In genomic region chr7:28943451-28944180, GRCm38 (mm10) we compare ENCODE assay signal across 8 mouse cellular contexts. TPM values are rescaled to one million over a fixed set of nuclear protein-coding genes. Genes with fewer than 3 reads are reported as not detected.
A peak's percentile ranks its signal among the peaks of the same experiment; 100 is the strongest.
DNase-seq lines count a peak whose midpoint lies in the region; ATAC-seq and TF ChIP-seq lines count a peak whose summit lies in the region.

No protein-coding gene starts in this region.

- 27% methylated on average over 5 of the region's 5 CpGs for WGBS in heart, postnatal 0 days
- 39% methylated on average over 5 of the region's 5 CpGs for WGBS in intestine, postnatal 0 days

- H3K9ac ChIP-seq in heart, postnatal 0 days (replicated peaks; ENCODE audit: low read depth, low read length) = no peak overlapping the region
- no peak overlapping the region for H3K9ac ChIP-seq in intestine, postnatal 0 days (ENCODE audit: low read depth, low read length)

- H3K27ac ChIP-seq in heart, postnatal 0 days (ENCODE audit: low read depth) = peak overlapping the region; percentile 97
- H3K27ac ChIP-seq in intestine, postnatal 0 days (ENCODE audit: low read depth, low read length) = peak overlapping the region; percentile 74

- no peak for DNase-seq in heart, postnatal 0 days (ENCODE audit: low spot score)
- no peak for DNase-seq in heart, adult 11 months
- peak; percentile 40 for DNase-seq in CD4-positive helper T cell, adult 2 months (ENCODE audit: low read depth, low spot score)
- peak; percentile 72 for DNase-seq in brain, adult 2 months (ENCODE audit: low read depth, low spot score)
- DNase-seq in ovary, postnatal 14 days (ENCODE audit: low spot score) = no peak
- no peak for DNase-seq in testis, postnatal 14 days (ENCODE audit: low spot score)
- no peak for DNase-seq in adrenal gland, adult 18-20 months (ENCODE audit: low spot score in 2 of 2)

- TF ChIP-seq CTCF in heart, postnatal 0 days (IDR thresholded peaks at IDR 0.05; ENCODE audit: low read depth) = no peak
- TF ChIP-seq CTCF in intestine, postnatal 0 days (IDR thresholded peaks at IDR 0.05; ENCODE audit: low read depth) = no peak

- peaks cover 14% of the 10 kb centered on the region; the same call in 1 of the 2 replicates for H3K36me3 ChIP-seq in heart, postnatal 0 days (replicated peaks; ENCODE audit: control insufficient read depth, insufficient read depth, low read length)
- peaks cover 12% of the 10 kb centered on the region; the same call in 1 of the 2 replicates for H3K36me3 ChIP-seq in intestine, postnatal 0 days (ENCODE audit: control insufficient read depth, insufficient read depth)

- peaks cover 98% of the 10 kb centered on the region for H3K4me1 ChIP-seq in heart, postnatal 0 days (ENCODE audit: control insufficient read depth, insufficient read depth)
- peaks cover 36% of the 10 kb centered on the region for H3K4me1 ChIP-seq in intestine, postnatal 0 days (replicated peaks; ENCODE audit: control insufficient read depth, insufficient read depth, low read length)

- no peaks in the 10 kb centered on the region for H3K9me3 ChIP-seq in heart, postnatal 0 days (replicated peaks; ENCODE audit: control insufficient read depth, low read length)
- no peaks in the 10 kb centered on the region for H3K9me3 ChIP-seq in intestine, postnatal 0 days (ENCODE audit: control insufficient read depth)

- no peak overlapping the region for H3K4me3 ChIP-seq in heart, postnatal 0 days (ENCODE audit: low read depth, low read length)
- H3K4me3 ChIP-seq in intestine, postnatal 0 days (ENCODE audit: low read depth, low read length) = no peak overlapping the region

- H3K4me2 ChIP-seq in heart, postnatal 0 days (ENCODE audit: low read depth, low read length) = no peak overlapping the region
- 0 out of 2 replicates have a peak overlapping the region, but pooled peaks have one; percentile 10 for H3K4me2 ChIP-seq in intestine, postnatal 0 days (replicated peaks; ENCODE audit: low read depth)

- TF ChIP-seq EP300 in heart, postnatal 0 days (IDR thresholded peaks at IDR 0.05; ENCODE audit: low read depth) = no peak

- ATAC-seq in heart, postnatal 0 days (ENCODE audit: insufficient read depth, low read depth) = no peak
- no peak for ATAC-seq in intestine, postnatal 0 days

- no peaks in the 10 kb centered on the region for H3K27me3 ChIP-seq in heart, postnatal 0 days (ENCODE audit: control insufficient read depth, insufficient read depth, low read length)
- no peaks in the 10 kb centered on the region for H3K27me3 ChIP-seq in intestine, postnatal 0 days (replicated peaks; ENCODE audit: control insufficient read depth, insufficient read depth, low read length)

RNA-seq across cellular contexts. Expression of gene Actn4, which starts 18.5 kb away (rescaled TPM):
- total RNA-seq in heart, postnatal 0 days (2014; rRNA removed; ENCODE audit: low replicate concordance) = 120 and 139 TPM in 2 replicates
- polyA plus RNA-seq in heart, postnatal 0 days (2015; fragmentation: Nextera tagmentation; extraction: Ambion mirVana) = 135 and 171 TPM in 2 replicates
- 293 and 319 TPM in 2 replicates for polyA plus RNA-seq in intestine, postnatal 0 days (2015; fragmentation: Nextera tagmentation; extraction: Ambion mirVana)
- 100 to 1,000 TPM; 197 to 233 TPM for total RNA-seq in adrenal gland, adult 18-20 months (2021)

RNA-seq across cellular contexts. Expression of gene Eif3k, which starts 38.0 kb away (rescaled TPM):
- 366 and 476 TPM in 2 replicates for total RNA-seq in heart, postnatal 0 days (2014; rRNA removed; ENCODE audit: low replicate concordance)
- polyA plus RNA-seq in heart, postnatal 0 days (2015; fragmentation: Nextera tagmentation; extraction: Ambion mirVana) = 261 and 264 TPM in 2 replicates
- 282 and 286 TPM in 2 replicates for polyA plus RNA-seq in intestine, postnatal 0 days (2015; fragmentation: Nextera tagmentation; extraction: Ambion mirVana)
- 100 to 1,000 TPM; 227 to 253 TPM for total RNA-seq in adrenal gland, adult 18-20 months (2021)

RNA-seq across cellular contexts. Expression of gene Map4k1, which starts 38.2 kb away (rescaled TPM):
- 0.15 TPM in 1 of 2 replicates, not detected in the other for total RNA-seq in heart, postnatal 0 days (2014; rRNA removed; ENCODE audit: low replicate concordance)
- 1.4 and 1.8 TPM in 2 replicates for polyA plus RNA-seq in heart, postnatal 0 days (2015; fragmentation: Nextera tagmentation; extraction: Ambion mirVana)
- polyA plus RNA-seq in intestine, postnatal 0 days (2015; fragmentation: Nextera tagmentation; extraction: Ambion mirVana) = 1.5 and 1.6 TPM in 2 replicates
- 1 to 10 TPM in 1 of 2 experiments, under 1 TPM in 1; 0.96 to 2.4 TPM for total RNA-seq in adrenal gland, adult 18-20 months (2021)

Comparison
In these comparisons a context has a peak if more than half of its experiments do, and no peak if none do; other contexts are left out.
1. DNase-seq: peak in CD4-positive helper T cell, adult 2 months (single experiment) and brain, adult 2 months (single experiment); none in heart, postnatal 0 days (single experiment), heart, adult 11 months (single experiment), ovary, postnatal 14 days (single experiment), testis, postnatal 14 days (single experiment) and adrenal gland, adult 18-20 months (0 of 2).